Mouse (Mus musculus) limb, embryonic 14.5 days (tissue): ENCODE data around the gene Rtp3. TPM values are rescaled to one million over a fixed set of nuclear protein-coding genes. Genes with fewer than 3 reads are reported as not detected.
A peak's percentile ranks its signal among the peaks of the same experiment; 100 is the strongest.

ENCODE experiments used
- ATAC-seq: fragments of 200-750 bp; cut with Nextera tagmentation; 2 replicates; pipeline ENCODE4 v1.8.0; 2017; ENCODE audit warnings: low read depth, moderate number of reproducible peaks, moderate TSS enrichment; ENCODE audit not compliant: low FRiP score
- DNase-seq: peaks from one replicate; pipeline ENCODE4 v3.0.0-alpha.2; 2015; ENCODE audit warnings: low spot score
- H3K27ac ChIP-seq: fragments of 300-500 bp; sonication (generic); replicated peaks from 2 replicates; pipeline ENCODE4 v1.5.1; 2014; ENCODE audit warnings: low read depth, mild to moderate bottlenecking, low read length, moderate library complexity, mixed read lengths
- H3K27me3 ChIP-seq: fragments of 300-500 bp; sonication (generic); 2 replicates; pipeline ENCODE4 v1.6.1; 2014; ENCODE audit warnings: low read length, mixed read lengths; ENCODE audit not compliant: control insufficient read depth, insufficient read depth
- H3K36me3 ChIP-seq: fragments of 300-500 bp; sonication (generic); 2 replicates; pipeline ENCODE4 v1.6.1; 2014; ENCODE audit warnings: mild to moderate bottlenecking, low read length, moderate library complexity, mixed read lengths; ENCODE audit not compliant: control insufficient read depth, insufficient read depth
- H3K4me1 ChIP-seq: fragments of 300-500 bp; sonication (generic); 2 replicates; pipeline ENCODE4 v1.6.1; 2014; ENCODE audit warnings: antibody characterized with exemption, low read length, mixed read lengths; ENCODE audit not compliant: control insufficient read depth, insufficient read depth
- H3K4me2 ChIP-seq: fragments of 300-500 bp; sonication (generic); replicated peaks from 2 replicates; pipeline ENCODE4 v1.6.1; 2014; ENCODE audit warnings: low read depth, mild to moderate bottlenecking, low read length, moderate library complexity; ENCODE audit not compliant: severe bottlenecking
- H3K4me3 ChIP-seq: fragments of 300-500 bp; sonication (generic); replicated peaks from 2 replicates; pipeline ENCODE4 v1.5.1; 2014; ENCODE audit warnings: low read length
- H3K9ac ChIP-seq: fragments of 300-500 bp; sonication (generic); 2 replicates; pipeline ENCODE4 v1.6.1; 2014; ENCODE audit warnings: mild to moderate bottlenecking, low read depth, low read length, moderate library complexity; ENCODE audit not compliant: severe bottlenecking
- H3K9me3 ChIP-seq: fragments of 300-500 bp; sonication (generic); 2 replicates; pipeline ENCODE4 v1.6.1; 2016; ENCODE audit warnings: low read length; ENCODE audit not compliant: control insufficient read depth
- POLR2A ChIP-seq: fragments of 200-500 bp; IDR thresholded peaks from 2 replicates; pipeline ENCODE4 v1.8.0; 2012; ENCODE audit warnings: inconsistent platforms, mild to moderate bottlenecking, moderate library complexity, borderline replicate concordance; ENCODE audit not compliant: insufficient read depth, insufficient read length; ENCODE audit errors: extremely low read depth
- WGBS: fragments of 180-500 bp; shearing (Covaris S2); extraction: QIAGEN DNeasy Blood & Tissue Kit; methylation state at CpG from one replicate; pipeline ENCODE4 v1.1.7; 2014; 5-methylcytosine and 5-hydroxymethylcytosine counted together
- polyA plus RNA-seq, 2 experiments: library from polyadenylated mRNA; depleted of rRNA in 1 of 2; stranded (reverse) in 1 of 2; unstranded in 1 of 2; fragments of >200 nt; fragmentation: Nextera tagmentation in 1 of 2; extraction: Ambion mirVana in 1 of 2; gene quantifications; 2 replicates each; pipeline versions ENCODE4 v1.2.1 to v1.2.3; 2012 to 2014

Rtp3 gene
- polyA plus RNA-seq, 2 experiments: 0.24 TPM; not detected in 1

DNA sequence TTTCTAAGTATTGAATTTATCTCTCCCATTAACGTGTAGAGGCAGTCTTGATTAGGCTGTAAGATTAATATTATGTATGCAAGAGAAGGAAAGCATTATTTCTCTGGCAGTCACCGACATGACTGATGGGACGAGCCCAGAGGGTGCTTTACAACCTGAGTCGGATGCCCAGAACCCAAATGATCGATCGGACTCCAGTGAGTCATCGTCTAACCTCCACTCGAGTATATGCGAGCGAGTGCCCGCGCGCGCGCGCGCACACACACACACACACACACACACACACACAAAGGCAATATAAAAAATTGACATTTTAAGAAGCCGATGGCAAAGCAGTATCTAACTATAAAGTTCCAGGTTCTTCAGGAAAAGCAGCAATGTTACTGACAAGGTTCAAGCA, 45.0 kb downstream of the Rtp3 start:
- DNase-seq (no peak), ATAC-seq (no peak)
- Histone ChIP-seq H3K4me1 (no peaks in the 10 kb centered on the region), H3K9me3 (no peaks in the 10 kb centered on the region), H3K4me2 (peak overlapping the region; percentile 4; the same call in 1 of the 2 replicates), H3K27me3 (peaks cover 40% of the 10 kb centered on the region), H3K36me3 (no peaks in the 10 kb centered on the region), H3K9ac (no peak overlapping the region), H3K27ac (no peak overlapping the region), H3K4me3 (no peak overlapping the region)
- no peak for TF ChIP-seq POLR2A
- WGBS: 4% methylated on average over 18 of the region's 18 CpGs

DNA sequence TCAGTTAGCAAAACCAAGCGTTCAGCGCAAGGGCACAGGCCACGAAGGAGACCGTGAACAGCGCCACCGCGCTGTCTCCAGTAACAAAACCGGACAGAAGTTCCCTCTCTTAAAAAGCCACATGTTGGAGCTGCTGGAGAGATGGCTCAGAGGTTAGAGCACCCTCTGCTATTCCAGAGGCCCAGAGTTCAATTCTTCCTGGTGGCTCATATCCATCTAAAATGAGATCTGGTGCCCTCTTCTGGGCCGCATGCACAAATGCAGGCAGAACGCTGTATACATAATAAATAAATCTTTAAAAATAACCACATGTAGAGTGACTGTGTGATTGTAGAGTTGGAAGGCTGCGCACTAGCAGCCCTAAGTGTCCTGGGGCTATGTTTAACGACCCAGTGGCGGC, 46.1 kb downstream of the Rtp3 start:
- no peak for DNase-seq
- Histone ChIP-seq H3K4me2 (no peak overlapping the region), H3K27ac (no peak overlapping the region), H3K9me3 (no peaks in the 10 kb centered on the region), H3K4me3 (no peak overlapping the region), H3K9ac (no peak overlapping the region), H3K27me3 (peaks cover 40% of the 10 kb centered on the region), H3K36me3 (no peaks in the 10 kb centered on the region), H3K4me1 (no peaks in the 10 kb centered on the region)
- no peak for TF ChIP-seq POLR2A
- ATAC-seq: no peak
- WGBS: 30% methylated on average over 13 of the region's 13 CpGs

DNA sequence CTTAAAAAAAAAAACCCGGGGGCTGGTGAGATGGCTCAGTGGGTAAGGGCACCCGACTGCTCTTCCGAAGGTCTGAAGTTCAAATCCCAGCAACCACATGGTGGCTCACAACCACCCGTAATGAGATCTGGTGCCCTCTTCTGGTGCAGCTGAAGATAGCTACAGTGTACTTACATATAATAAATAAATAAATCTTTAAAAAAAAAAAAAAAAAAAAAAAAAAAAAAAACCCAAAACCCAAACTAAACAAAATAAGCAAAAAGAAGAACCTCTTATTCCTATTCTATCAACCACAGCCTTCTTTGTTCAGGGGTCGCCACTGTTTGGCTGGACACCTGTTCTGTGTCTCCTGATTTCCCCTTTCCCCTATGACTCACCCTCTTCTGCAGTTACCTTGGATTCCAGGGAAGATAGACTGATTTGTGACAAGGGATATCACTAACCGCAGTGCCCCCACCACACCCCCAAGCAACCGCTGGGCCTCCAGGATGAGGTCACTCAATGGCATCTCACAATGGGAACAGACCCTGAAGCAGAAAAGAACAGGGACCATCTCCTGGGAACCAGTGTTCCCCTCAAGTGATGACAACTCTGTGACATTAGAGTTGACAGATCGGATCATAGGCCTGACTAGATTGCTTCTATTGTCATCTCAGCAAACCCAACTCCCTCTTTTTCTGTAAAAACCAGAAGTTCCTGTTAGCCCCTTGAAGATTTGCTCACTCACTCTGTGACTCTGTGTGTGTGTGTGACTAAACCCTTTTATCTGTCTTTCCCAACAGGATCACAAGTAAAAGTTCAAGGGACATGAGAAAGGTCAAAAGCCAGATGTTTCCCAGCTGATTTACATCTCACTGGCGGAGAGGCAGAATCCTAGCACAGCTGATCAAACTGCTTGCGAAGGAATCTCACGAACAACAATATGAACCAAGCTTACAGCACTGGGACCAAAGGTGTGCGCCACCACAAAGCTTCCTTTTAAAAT, 52.6 kb downstream of the Rtp3 start:
- Histone ChIP-seq H3K4me1 (no peaks in the 10 kb centered on the region), H3K27me3 (no peaks in the 10 kb centered on the region), H3K4me3 (no peak overlapping the region), H3K27ac (no peak overlapping the region), H3K4me2 (no peak overlapping the region), H3K9ac (no peak overlapping the region), H3K9me3 (no peaks in the 10 kb centered on the region), H3K36me3 (no peaks in the 10 kb centered on the region)
- WGBS: 68% methylated on average over 12 of the region's 12 CpGs
- ATAC-seq: no peak
- DNase-seq: no peak
- no peak for TF ChIP-seq POLR2A

DNA sequence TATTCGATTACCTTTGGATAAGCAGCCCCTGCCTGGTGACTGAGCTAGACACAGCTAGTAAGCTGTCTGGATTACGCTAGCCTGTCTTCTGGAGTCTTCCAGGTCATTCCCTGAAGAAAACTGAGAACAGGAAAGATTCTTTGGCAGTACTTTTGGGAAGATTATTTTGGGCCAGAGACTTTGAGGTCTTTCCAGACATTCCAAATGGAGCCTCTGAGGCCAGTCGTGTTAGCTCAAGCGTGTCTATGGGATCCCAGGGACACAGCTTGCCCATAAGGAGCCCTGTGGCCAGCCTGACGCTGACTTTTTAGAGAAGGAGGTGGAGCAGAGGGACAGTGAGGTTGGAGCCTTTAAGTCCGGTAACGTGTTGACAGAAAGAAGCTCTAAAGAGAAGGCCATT, 54.4 kb downstream of the Rtp3 start:
- DNase-seq (no peak), ATAC-seq (no peak)
- H3K4me1 ChIP-seq: no peaks in the 10 kb centered on the region
- no peak overlapping the region for H3K4me2 ChIP-seq
- no peaks in the 10 kb centered on the region for H3K27me3 ChIP-seq
- TF ChIP-seq POLR2A: no peak
- no peaks in the 10 kb centered on the region for H3K36me3 ChIP-seq
- H3K9ac ChIP-seq: no peak overlapping the region
- H3K4me3 ChIP-seq: no peak overlapping the region
- no peak overlapping the region for H3K27ac ChIP-seq
- no peaks in the 10 kb centered on the region for H3K9me3 ChIP-seq
- WGBS: 87% methylated on average over 7 of the region's 7 CpGs

Other genes with a start within 250 kb of the Rtp3 start
- gene Myl3, start 248.7 kb downstream of the Rtp3 start, polyA plus RNA-seq (2012; rRNA removed): 18.9 and 26.1 TPM in 2 replicates
- gene Myl3, start 248.7 kb downstream of the Rtp3 start, polyA plus RNA-seq (2014; fragmentation: Nextera tagmentation; extraction: Ambion mirVana): 16.4 and 28.1 TPM in 2 replicates
- 149 and 203 TPM in 2 replicates for gene Pth1r, start 243.4 kb downstream of the Rtp3 start, polyA plus RNA-seq (2012; rRNA removed)
- 96.9 and 99.1 TPM in 2 replicates for gene Pth1r, start 243.4 kb downstream of the Rtp3 start, polyA plus RNA-seq (2014; fragmentation: Nextera tagmentation; extraction: Ambion mirVana)
- gene Prss42, start 192.4 kb downstream of the Rtp3 start, polyA plus RNA-seq (2012; rRNA removed): 0.04 TPM in 1 of 2 replicates, not detected in the other
- not detected in 2 replicates for gene Prss42, start 192.4 kb downstream of the Rtp3 start, polyA plus RNA-seq (2014; fragmentation: Nextera tagmentation; extraction: Ambion mirVana)
- not detected in 2 replicates for gene Prss44, start 176.6 kb downstream of the Rtp3 start, polyA plus RNA-seq (2012; rRNA removed)
- not detected in 2 replicates for gene Prss44, start 176.6 kb downstream of the Rtp3 start, polyA plus RNA-seq (2014; fragmentation: Nextera tagmentation; extraction: Ambion mirVana)
- not detected in 2 replicates for gene Prss43, start 163.9 kb downstream of the Rtp3 start, polyA plus RNA-seq (2012; rRNA removed)
- gene Prss43, start 163.9 kb downstream of the Rtp3 start, polyA plus RNA-seq (2014; fragmentation: Nextera tagmentation; extraction: Ambion mirVana): not detected in 2 replicates
- not detected in 2 replicates for gene Prss45, start 156.0 kb downstream of the Rtp3 start, polyA plus RNA-seq (2012; rRNA removed)
- not detected in 2 replicates for gene Prss45, start 156.0 kb downstream of the Rtp3 start, polyA plus RNA-seq (2014; fragmentation: Nextera tagmentation; extraction: Ambion mirVana)
- gene Prss46, start 146.1 kb downstream of the Rtp3 start, polyA plus RNA-seq (2012; rRNA removed): not detected in 2 replicates
- not detected in 2 replicates for gene Prss46, start 146.1 kb downstream of the Rtp3 start, polyA plus RNA-seq (2014; fragmentation: Nextera tagmentation; extraction: Ambion mirVana)
- 0.41 and 0.54 TPM in 2 replicates for gene Prss50, start 132.6 kb downstream of the Rtp3 start, polyA plus RNA-seq (2012; rRNA removed)
- gene Prss50, start 132.6 kb downstream of the Rtp3 start, polyA plus RNA-seq (2014; fragmentation: Nextera tagmentation; extraction: Ambion mirVana): 0.21 and 0.26 TPM in 2 replicates
- 7.3 and 7.4 TPM in 2 replicates for gene Als2cl, start 110.7 kb downstream of the Rtp3 start, polyA plus RNA-seq (2012; rRNA removed)
- gene Als2cl, start 110.7 kb downstream of the Rtp3 start, polyA plus RNA-seq (2014; fragmentation: Nextera tagmentation; extraction: Ambion mirVana): 1.6 and 1.9 TPM in 2 replicates
- 0.61 and 0.85 TPM in 2 replicates for gene Tmie, start 110.5 kb downstream of the Rtp3 start, polyA plus RNA-seq (2012; rRNA removed)
- 0.37 and 0.52 TPM in 2 replicates for gene Tmie, start 110.5 kb downstream of the Rtp3 start, polyA plus RNA-seq (2014; fragmentation: Nextera tagmentation; extraction: Ambion mirVana)
- gene Fam240a, start 73.7 kb downstream of the Rtp3 start, polyA plus RNA-seq (2012; rRNA removed): not detected in 2 replicates
- not detected in 2 replicates for gene Fam240a, start 73.7 kb downstream of the Rtp3 start, polyA plus RNA-seq (2014; fragmentation: Nextera tagmentation; extraction: Ambion mirVana)
- 0.38 and 0.56 TPM in 2 replicates for gene Tdgf1, start 44.4 kb downstream of the Rtp3 start, polyA plus RNA-seq (2012; rRNA removed)
- gene Tdgf1, start 44.4 kb downstream of the Rtp3 start, polyA plus RNA-seq (2014; fragmentation: Nextera tagmentation; extraction: Ambion mirVana): 0.40 and 0.54 TPM in 2 replicates
- 0.04 and 0.12 TPM in 2 replicates for gene Lrrc2, start 39.0 kb downstream of the Rtp3 start, polyA plus RNA-seq (2012; rRNA removed)
- gene Lrrc2, start 39.0 kb downstream of the Rtp3 start, polyA plus RNA-seq (2014; fragmentation: Nextera tagmentation; extraction: Ambion mirVana): 0.08 TPM in 1 of 2 replicates, not detected in the other
- 0.44 and 1.1 TPM in 2 replicates for gene Ltf, start 28.7 kb upstream of the Rtp3 start, polyA plus RNA-seq (2012; rRNA removed)
- gene Ltf, start 28.7 kb upstream of the Rtp3 start, polyA plus RNA-seq (2014; fragmentation: Nextera tagmentation; extraction: Ambion mirVana): 0.47 and 1.4 TPM in 2 replicates
- gene Ccrl2, start 66.9 kb upstream of the Rtp3 start, polyA plus RNA-seq (2012; rRNA removed): 0.50 and 0.63 TPM in 2 replicates
- gene Ccrl2, start 66.9 kb upstream of the Rtp3 start, polyA plus RNA-seq (2014; fragmentation: Nextera tagmentation; extraction: Ambion mirVana): 0.59 and 0.88 TPM in 2 replicates
- 22.0 and 36.6 TPM in 2 replicates for gene Lrrfip2, start 127.0 kb upstream of the Rtp3 start, polyA plus RNA-seq (2012; rRNA removed)
- 37.4 and 37.5 TPM in 2 replicates for gene Lrrfip2, start 127.0 kb upstream of the Rtp3 start, polyA plus RNA-seq (2014; fragmentation: Nextera tagmentation; extraction: Ambion mirVana)